Mouse (Mus musculus) testis, adult 2 months (tissue): ENCODE measurements at regions not wholly inside any gene's neighbourhood (a gene's known extent, or its start where the extent isn't known, plus 50 kb on each side); places are given as distances from the start of the nearest gene placed in this dataset.

Experiments
- CTCF ChIP-seq: fragments of 200-500 bp; IDR thresholded peaks from 2 replicates; pipeline ENCODE4 v1.5.1; 2012; ENCODE audit warnings: low read depth, mild to moderate bottlenecking, inconsistent platforms, low read length, moderate library complexity; ENCODE audit not compliant: control insufficient read depth, insufficient read depth, insufficient replicate concordance
- POLR2A ChIP-seq: fragments of 200-500 bp; IDR thresholded peaks from 2 replicates; pipeline ENCODE4 v1.6.1; 2012; ENCODE audit warnings: low read depth, mild to moderate bottlenecking, inconsistent platforms, low read length, moderate library complexity; ENCODE audit not compliant: control insufficient read depth

DNA sequence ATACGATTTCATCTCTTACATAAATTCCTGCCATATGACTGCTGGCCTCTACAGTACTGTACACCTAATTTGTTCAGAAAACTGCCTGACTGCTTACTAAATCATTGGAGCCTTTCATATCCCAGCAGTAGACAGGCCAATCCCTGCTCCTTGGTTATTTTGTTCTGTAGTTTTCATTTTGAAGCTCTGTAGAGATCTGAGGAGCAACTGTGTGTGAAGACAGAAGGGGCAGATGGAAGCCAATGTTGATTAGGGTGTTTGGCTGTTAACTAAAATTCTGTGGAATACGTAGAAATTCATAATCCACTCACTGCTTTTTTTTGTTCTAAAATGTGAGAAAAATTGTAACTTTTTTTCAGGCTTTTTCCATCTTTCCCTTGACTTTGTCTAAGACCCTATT is 573.1 kb downstream of the Ets1 start:
- TF ChIP-seq POLR2A (no peak), CTCF (no peak)
